Mouse (Mus musculus) B cell, adult 62 days (primary cell): ENCODE data around the gene Aftph. TPM values are rescaled to one million over a fixed set of nuclear protein-coding genes. Genes with fewer than 3 reads are reported as not detected.

ENCODE experiments used
- total RNA-seq: library from RNA; stranded (reverse); gene quantifications from 4 replicates; pipeline ENCODE4 v1.2.4, GENCODE M21; 2023

Gene Aftph
- 99.1 to 103 TPM (median 101 TPM) in 4 replicates for total RNA-seq

GRCm38 (mm10) chr11:20741201-20742100, at the start of gene Aftph:
TSS of gene Aftph (minus strand) at chr11:20741589.

Other genes with a start within 250 kb of the Aftph start
- 36.5 to 49.2 TPM (median 37.3 TPM) in 4 replicates for gene Sertad2, start 198.3 kb downstream of the Aftph start, total RNA-seq
- 2.3 to 3.2 TPM (median 2.7 TPM) in 4 replicates for gene Lgalsl, start 89.5 kb upstream of the Aftph start, total RNA-seq